ENCODE assay signal across 13 mouse cellular contexts in genomic region chr13:54873882-54874281, GRCm38 (mm10).
DNase-seq lines count a peak whose midpoint lies in the region; ATAC-seq lines count a peak whose summit lies in the region.
"Had no signal": no experiment of that assay in that cellular context is flagged by ENCODE, and none has a peak within 500 bp of the region (broad histone marks: within the 10 kb centered on the region; RNA-seq: fewer than 3 reads in every experiment).

No protein-coding gene starts in this region.

- no peak overlapping the region; the same call in 1 of the 2 replicates for H3K9ac ChIP-seq in forebrain, embryonic 13.5 days
- peak overlapping the region; percentile 59 for H3K9ac ChIP-seq in hindbrain, embryonic 14.5 days
- H3K9ac ChIP-seq in midbrain, embryonic 14.5 days (replicated peaks; ENCODE audit: low read length): peak overlapping the region; percentile 50
- H3K9ac ChIP-seq: embryonic facial prominence, embryonic 15.5 days; limb, embryonic 15.5 days had no signal

- intact Hi-C loops in left cerebral cortex, postnatal 10 days (cut with DNase I): no loop called here

- no peak for ATAC-seq in forebrain, embryonic 13.5 days
- no peak for ATAC-seq in hindbrain, embryonic 14.5 days (ENCODE audit: low FRiP score)
- no peak for ATAC-seq in midbrain, embryonic 14.5 days (ENCODE audit: low FRiP score, low TSS enrichment)
- ATAC-seq in cerebellum, adult (ENCODE audit: insufficient number of reproducible peaks, low FRiP score, low TSS enrichment): no peak

- no peaks in the 10 kb centered on the region for H3K9me3 ChIP-seq in embryonic facial prominence, embryonic 10.5 days
- H3K9me3 ChIP-seq in forebrain, embryonic 13.5 days (replicated peaks): no peaks in the 10 kb centered on the region
- no peaks in the 10 kb centered on the region for H3K9me3 ChIP-seq in hindbrain, embryonic 14.5 days (ENCODE audit: control insufficient read depth, low read length)
- no peaks in the 10 kb centered on the region for H3K9me3 ChIP-seq in midbrain, embryonic 14.5 days (ENCODE audit: control insufficient read depth, low read length)
- H3K9me3 ChIP-seq: embryonic facial prominence, embryonic 15.5 days; limb, embryonic 15.5 days had no signal

- WGBS in embryonic facial prominence, embryonic 10.5 days: 54% methylated on average over 9 of the region's 9 CpGs
- WGBS in forebrain, embryonic 13.5 days: 38% methylated on average over 9 of the region's 9 CpGs
- 44% methylated on average over 9 of the region's 9 CpGs for WGBS in hindbrain, embryonic 14.5 days
- 22% methylated on average over 9 of the region's 9 CpGs for WGBS in midbrain, embryonic 14.5 days

- H3K27me3 ChIP-seq in embryonic facial prominence, embryonic 10.5 days (replicated peaks; ENCODE audit: low read depth, poor library complexity, severe bottlenecking): peaks cover 78% of the 10 kb centered on the region
- peaks cover 11% of the 10 kb centered on the region for H3K27me3 ChIP-seq in forebrain, embryonic 13.5 days
- no peaks in the 10 kb centered on the region for H3K27me3 ChIP-seq in hindbrain, embryonic 14.5 days (ENCODE audit: control insufficient read depth, insufficient read depth, low read length)
- no peaks in the 10 kb centered on the region for H3K27me3 ChIP-seq in midbrain, embryonic 14.5 days (ENCODE audit: control insufficient read depth, insufficient read depth, low read length)

- H3K36me3 ChIP-seq in embryonic facial prominence, embryonic 10.5 days (replicated peaks): no peaks in the 10 kb centered on the region
- no peaks in the 10 kb centered on the region for H3K36me3 ChIP-seq in forebrain, embryonic 13.5 days (ENCODE audit: poor library complexity, severe bottlenecking)
- no peaks in the 10 kb centered on the region for H3K36me3 ChIP-seq in hindbrain, embryonic 14.5 days (replicated peaks; ENCODE audit: control insufficient read depth, insufficient read depth)
- H3K36me3 ChIP-seq in midbrain, embryonic 14.5 days (ENCODE audit: control insufficient read depth, insufficient read depth, low read length): no peaks in the 10 kb centered on the region
- H3K36me3 ChIP-seq: embryonic facial prominence, embryonic 15.5 days; limb, embryonic 15.5 days had no signal

- no peak for DNase-seq in embryonic facial prominence, embryonic 10.5 days (ENCODE audit: low spot score)
- no peak for DNase-seq in hindbrain, embryonic 14.5 days (ENCODE audit: low spot score)
- DNase-seq in midbrain, embryonic 14.5 days: no peak
- no peak for DNase-seq in thymus, postnatal 0 days (ENCODE audit: low spot score)
- DNase-seq in left cerebral cortex, postnatal 10 days (ENCODE audit: extremely low spot score in 1 of 2, low spot score in 2 of 2): no peak
- no peak for DNase-seq in spleen, postnatal 14 days (ENCODE audit: low spot score in 2 of 2)
- DNase-seq: lung, adult 18-20 months; lung, postnatal 4 days; thymus, adult 18-20 months had no signal

- H3K4me1 ChIP-seq in embryonic facial prominence, embryonic 10.5 days: peaks cover 22% of the 10 kb centered on the region
- peaks cover 24% of the 10 kb centered on the region for H3K4me1 ChIP-seq in forebrain, embryonic 13.5 days
- H3K4me1 ChIP-seq in hindbrain, embryonic 14.5 days (replicated peaks; ENCODE audit: control insufficient read depth, insufficient read depth, low read length): peaks cover 31% of the 10 kb centered on the region
- peaks cover 35% of the 10 kb centered on the region for H3K4me1 ChIP-seq in midbrain, embryonic 14.5 days (ENCODE audit: control insufficient read depth, insufficient read depth, low read length)
- H3K4me1 ChIP-seq: embryonic facial prominence, embryonic 15.5 days had no signal

- peak overlapping the region; percentile 66; the same call in 1 of the 2 replicates for H3K27ac ChIP-seq in embryonic facial prominence, embryonic 10.5 days (replicated peaks)
- peak overlapping the region; percentile 83 for H3K27ac ChIP-seq in forebrain, embryonic 13.5 days
- peak overlapping the region; percentile 94 for H3K27ac ChIP-seq in hindbrain, embryonic 14.5 days
- peak overlapping the region; percentile 85 for H3K27ac ChIP-seq in midbrain, embryonic 14.5 days (replicated peaks; ENCODE audit: low read depth, low read length)
- H3K27ac ChIP-seq: embryonic facial prominence, embryonic 15.5 days; limb, embryonic 15.5 days had no signal

- H3K4me2 ChIP-seq in forebrain, embryonic 13.5 days: peak overlapping the region; percentile 61
- peak overlapping the region; percentile 56 for H3K4me2 ChIP-seq in hindbrain, embryonic 14.5 days (replicated peaks)
- H3K4me2 ChIP-seq in midbrain, embryonic 14.5 days (ENCODE audit: low read length): peak overlapping the region; percentile 48
- H3K4me2 ChIP-seq: embryonic facial prominence, embryonic 15.5 days; limb, embryonic 15.5 days had no signal

- peak overlapping the region; percentile 46 for H3K4me3 ChIP-seq in embryonic facial prominence, embryonic 10.5 days
- H3K4me3 ChIP-seq in forebrain, embryonic 13.5 days: peak overlapping the region; percentile 31
- H3K4me3 ChIP-seq in hindbrain, embryonic 14.5 days (replicated peaks; ENCODE audit: low read length): no peak overlapping the region
- peak overlapping the region; percentile 23; the same call in 1 of the 2 replicates for H3K4me3 ChIP-seq in midbrain, embryonic 14.5 days (replicated peaks; ENCODE audit: low read depth, low read length)
- H3K4me3 ChIP-seq: embryonic facial prominence, embryonic 15.5 days; limb, embryonic 15.5 days had no signal
